Mouse (Mus musculus) right cerebral cortex, postnatal 4 days (tissue): ENCODE results near the gene Slc22a2.
A peak's percentile ranks its signal among the peaks of the same experiment; 100 is the strongest.
"Not testable (repeated sequence)": the region's sequence is repeated elsewhere in the genome, so short reads cannot be mapped to it uniquely, and the experiment has no call there.

Experiments used
- DNase-seq: peaks from one replicate; pipeline ENCODE4 v3.0.0-alpha.2; 2022

The Slc22a2 gene

GRCm38 (mm10) chr17:12631771-12632600 lies 48.1 kb downstream of the Slc22a2 start:
- DNase-seq, result peak; percentile 37

GRCm38 (mm10) chr17:12634814-12635213 lies 50.9 kb downstream of the Slc22a2 start:
- no peak for DNase-seq

- DNase-seq, result no peak
Measured at GRCm38 (mm10) chr17:12639585-12639984, 55.7 kb downstream of the Slc22a2 start.

GRCm38 (mm10) chr17:12641087-12641486 lies 57.2 kb downstream of the Slc22a2 start:
- DNase-seq, result no peak

- no peak for DNase-seq
Measured at GRCm38 (mm10) chr17:12645461-12645860, 61.5 kb downstream of the Slc22a2 start.

- no peak for DNase-seq
Measured at GRCm38 (mm10) chr17:12652604-12653003, 68.7 kb downstream of the Slc22a2 start.

GRCm38 (mm10) chr17:12654061-12654460 lies 70.1 kb downstream of the Slc22a2 start:
- DNase-seq, result no peak

- no peak for DNase-seq
Measured at GRCm38 (mm10) chr17:12655826-12656225, 71.9 kb downstream of the Slc22a2 start.

GRCm38 (mm10) chr17:12658784-12659183 lies 74.9 kb downstream of the Slc22a2 start:
- DNase-seq, result no peak

- DNase-seq, result no peak
Measured at GRCm38 (mm10) chr17:12659233-12659632, 75.3 kb downstream of the Slc22a2 start.

GRCm38 (mm10) chr17:12660572-12661260 lies 76.8 kb downstream of the Slc22a2 start:
- peak; percentile 11 for DNase-seq

- no peak for DNase-seq
Measured at GRCm38 (mm10) chr17:12664156-12664555, 80.2 kb downstream of the Slc22a2 start.

- no peak for DNase-seq
Measured at GRCm38 (mm10) chr17:12668478-12669362, 84.8 kb downstream of the Slc22a2 start.

GRCm38 (mm10) chr17:12669363-12669679 lies 85.4 kb downstream of the Slc22a2 start:
- DNase-seq, result no peak

- DNase-seq, result no peak
Measured at GRCm38 (mm10) chr17:12671029-12671605, 87.2 kb downstream of the Slc22a2 start.

- DNase-seq, result no peak
Measured at GRCm38 (mm10) chr17:12672285-12672790, 88.4 kb downstream of the Slc22a2 start.

GRCm38 (mm10) chr17:12673871-12674270 lies 89.9 kb downstream of the Slc22a2 start:
- no peak for DNase-seq

GRCm38 (mm10) chr17:12674980-12675379 lies 91.0 kb downstream of the Slc22a2 start:
- DNase-seq, result not testable (repeated sequence)

GRCm38 (mm10) chr17:12675646-12676045 lies 91.7 kb downstream of the Slc22a2 start, which contains the start of gene Slc22a1:
Slc22a1 (minus strand) TSS chr17:12675829.
- DNase-seq, result no peak

- DNase-seq, result no peak
Measured at GRCm38 (mm10) chr17:12677139-12677538, 93.2 kb downstream of the Slc22a2 start.
